Mouse (Mus musculus) embryonic facial prominence, embryonic 15.5 days (tissue): ENCODE measurements around the gene Tpsg1. TPM values are rescaled to one million over a fixed set of nuclear protein-coding genes. Genes with fewer than 3 reads are reported as not detected.

Experiments used
- ATAC-seq: fragments of 200-750 bp; cut with Nextera tagmentation; 2 replicates; pipeline ENCODE4 v1.8.0; 2017; ENCODE audit warnings: low read depth, moderate TSS enrichment; ENCODE audit not compliant: insufficient number of reproducible peaks, low FRiP score, low TSS enrichment
- H3K27ac ChIP-seq: fragments of 300-500 bp; sonication (generic); replicated peaks from 2 replicates; pipeline ENCODE4 v1.5.1; 2015; ENCODE audit warnings: mild to moderate bottlenecking, inconsistent platforms
- H3K27me3 ChIP-seq: fragments of 300-500 bp; sonication (generic); 2 replicates; pipeline ENCODE4 v1.6.1; 2015; ENCODE audit warnings: inconsistent platforms
- H3K36me3 ChIP-seq: fragments of 300-500 bp; sonication (generic); 2 replicates; pipeline ENCODE4 v1.6.1; 2015; ENCODE audit warnings: mild to moderate bottlenecking, inconsistent platforms
- H3K4me1 ChIP-seq: fragments of 300-500 bp; sonication (generic); 2 replicates; pipeline ENCODE4 v1.6.1; 2015; ENCODE audit warnings: inconsistent platforms
- H3K4me2 ChIP-seq: fragments of 300-500 bp; sonication (generic); replicated peaks from 2 replicates; pipeline ENCODE4 v1.6.1; 2015; ENCODE audit warnings: mild to moderate bottlenecking, inconsistent platforms
- H3K4me3 ChIP-seq: fragments of 300-500 bp; sonication (generic); replicated peaks from 2 replicates; pipeline ENCODE4 v1.5.1; 2015; ENCODE audit warnings: mild to moderate bottlenecking, inconsistent platforms
- H3K9ac ChIP-seq: fragments of 300-500 bp; sonication (generic); 2 replicates; pipeline ENCODE4 v1.6.1; 2015; ENCODE audit warnings: inconsistent platforms
- H3K9me3 ChIP-seq: fragments of 300-500 bp; sonication (generic); replicated peaks from 2 replicates; pipeline ENCODE4 v1.6.1; 2016; ENCODE audit warnings: inconsistent platforms
- WGBS: fragments of 180-500 bp; shearing (Covaris S2); methylation state at CpG from one replicate; pipeline ENCODE4 v1.1.7; 2015; 5-methylcytosine and 5-hydroxymethylcytosine counted together
- polyA plus RNA-seq: library from polyadenylated mRNA; unstranded; fragments of >200 nt; fragmentation: Nextera tagmentation; extraction: Ambion mirVana; gene quantifications from 2 replicates; pipeline ENCODE4 v1.2.1, GENCODE M21; 2015

Tpsg1 gene
- 10.3 and 10.9 TPM in 2 replicates for polyA plus RNA-seq

GRCm38 (mm10) chr17:25368973-25369372 is at the start of gene Tpsg1:
Tpsg1 (plus strand) TSS chr17:25369273.
- Histone ChIP-seq H3K9ac (no peak within 1 kb of the TSS), H3K27me3 (no peaks in the 10 kb centered on the region), H3K36me3 (no peaks in the 10 kb centered on the region), H3K27ac (no peak within 1 kb of the TSS), H3K9me3 (no peaks in the 10 kb centered on the region), H3K4me1 (0 out of 2 replicates have a peak, but pooled peaks cover 4% of the 10 kb centered on the region), H3K4me2 (no peak within 1 kb of the TSS), H3K4me3 (no peak within 1 kb of the TSS)
- ATAC-seq: no peak
- 80% methylated on average over 3 of the region's 3 CpGs for WGBS

GRCm38 (mm10) chr17:25320819-25321218 is 48.3 kb upstream of the Tpsg1 start:
- WGBS: 87% methylated on average over 8 of the region's 8 CpGs

GRCm38 (mm10) chr17:25322930-25323329 is 46.1 kb upstream of the Tpsg1 start:
- no peak overlapping the region for H3K27ac ChIP-seq
- no peak overlapping the region for H3K4me2 ChIP-seq
- H3K4me3 ChIP-seq: no peak overlapping the region
- H3K4me1 ChIP-seq: no peaks in the 10 kb centered on the region
- H3K9ac ChIP-seq: no peak overlapping the region
- H3K27me3 ChIP-seq: no peaks in the 10 kb centered on the region
- H3K36me3 ChIP-seq: no peaks in the 10 kb centered on the region
- ATAC-seq: no peak
- 14% methylated on average over 2 of the region's 2 CpGs for WGBS
- no peaks in the 10 kb centered on the region for H3K9me3 ChIP-seq

More at GRCm38 (mm10) chr17:25320819-25321218, 48.3 kb upstream of the Tpsg1 start:
- Histone ChIP-seq H3K36me3 (no peaks in the 10 kb centered on the region), H3K4me3 (no peak overlapping the region), H3K9me3 (no peaks in the 10 kb centered on the region), H3K4me2 (no peak overlapping the region), H3K9ac (no peak overlapping the region), H3K27ac (no peak overlapping the region), H3K4me1 (no peaks in the 10 kb centered on the region), H3K27me3 (no peaks in the 10 kb centered on the region)
- no peak for ATAC-seq

- no peaks in the 10 kb centered on the region for H3K36me3 ChIP-seq
- no peak overlapping the region for H3K27ac ChIP-seq
- WGBS: 67% methylated on average over 9 of the region's 9 CpGs
- H3K4me1 ChIP-seq: no peaks in the 10 kb centered on the region
- H3K4me3 ChIP-seq: no peak overlapping the region
- peaks cover 4% of the 10 kb centered on the region; the same call in 1 of the 2 replicates for H3K27me3 ChIP-seq
- no peak overlapping the region for H3K9ac ChIP-seq
- H3K4me2 ChIP-seq: no peak overlapping the region
- H3K9me3 ChIP-seq: no peaks in the 10 kb centered on the region
- ATAC-seq: no peak
Measured at GRCm38 (mm10) chr17:25332321-25332720, 36.8 kb upstream of the Tpsg1 start.

GRCm38 (mm10) chr17:25333943-25334342 is 35.1 kb upstream of the Tpsg1 start:
- no peak overlapping the region for H3K9ac ChIP-seq
- ATAC-seq: no peak
- H3K36me3 ChIP-seq: no peaks in the 10 kb centered on the region
- no peak overlapping the region for H3K4me2 ChIP-seq
- under 1% methylated on average over 8 of the region's 8 CpGs for WGBS
- no peak overlapping the region for H3K27ac ChIP-seq
- H3K9me3 ChIP-seq: no peaks in the 10 kb centered on the region
- no peak overlapping the region for H3K4me3 ChIP-seq
- H3K4me1 ChIP-seq: no peaks in the 10 kb centered on the region
- H3K27me3 ChIP-seq: peaks cover 4% of the 10 kb centered on the region; the same call in 1 of the 2 replicates

GRCm38 (mm10) chr17:25338218-25338617 is 30.9 kb upstream of the Tpsg1 start:
- Histone ChIP-seq H3K4me2 (no peak overlapping the region), H3K36me3 (no peaks in the 10 kb centered on the region), H3K9ac (no peak overlapping the region), H3K27ac (no peak overlapping the region), H3K4me3 (no peak overlapping the region), H3K27me3 (no peaks in the 10 kb centered on the region), H3K4me1 (no peaks in the 10 kb centered on the region), H3K9me3 (no peaks in the 10 kb centered on the region)
- 77% methylated on average over 4 of the region's 4 CpGs for WGBS
- ATAC-seq: no peak

- 88% methylated on average over 6 of the region's 6 CpGs for WGBS
Measured at GRCm38 (mm10) chr17:25340003-25340402, 29.1 kb upstream of the Tpsg1 start.

GRCm38 (mm10) chr17:25341490-25341889 is 27.6 kb upstream of the Tpsg1 start:
- H3K36me3 ChIP-seq: no peaks in the 10 kb centered on the region
- WGBS: 45% methylated on average over 2 of the region's 3 CpGs
- H3K4me2 ChIP-seq: no peak overlapping the region
- no peaks in the 10 kb centered on the region for H3K4me1 ChIP-seq
- no peak for ATAC-seq
- H3K27ac ChIP-seq: no peak overlapping the region
- H3K27me3 ChIP-seq: no peaks in the 10 kb centered on the region
- H3K9ac ChIP-seq: no peak overlapping the region
- H3K4me3 ChIP-seq: no peak overlapping the region
- no peaks in the 10 kb centered on the region for H3K9me3 ChIP-seq

More at GRCm38 (mm10) chr17:25340003-25340402, 29.1 kb upstream of the Tpsg1 start:
- H3K4me3 ChIP-seq: no peak overlapping the region
- no peaks in the 10 kb centered on the region for H3K36me3 ChIP-seq
- no peak overlapping the region for H3K27ac ChIP-seq
- no peaks in the 10 kb centered on the region for H3K9me3 ChIP-seq
- no peaks in the 10 kb centered on the region for H3K27me3 ChIP-seq
- H3K4me1 ChIP-seq: no peaks in the 10 kb centered on the region
- ATAC-seq: no peak
- no peak overlapping the region for H3K4me2 ChIP-seq
- H3K9ac ChIP-seq: no peak overlapping the region

GRCm38 (mm10) chr17:25345462-25345861 is 23.6 kb upstream of the Tpsg1 start, which contains the start of gene Tpsab1:
Tpsab1 (minus strand) TSS chr17:25345562.
- H3K9ac ChIP-seq: no peak within 1 kb of the TSS
- H3K27ac ChIP-seq: no peak within 1 kb of the TSS
- H3K4me3 ChIP-seq: no peak within 1 kb of the TSS
- 85% methylated on average over 4 of the region's 4 CpGs for WGBS
- no peaks in the 10 kb centered on the region for H3K36me3 ChIP-seq
- ATAC-seq: no peak
- no peak within 1 kb of the TSS for H3K4me2 ChIP-seq
- no peaks in the 10 kb centered on the region for H3K9me3 ChIP-seq
- no peaks in the 10 kb centered on the region for H3K27me3 ChIP-seq
- H3K4me1 ChIP-seq: no peaks in the 10 kb centered on the region

- Histone ChIP-seq H3K27me3 (no peaks in the 10 kb centered on the region), H3K27ac (no peak overlapping the region), H3K9me3 (no peaks in the 10 kb centered on the region), H3K36me3 (no peaks in the 10 kb centered on the region), H3K4me1 (no peaks in the 10 kb centered on the region), H3K4me2 (no peak overlapping the region), H3K9ac (no peak overlapping the region), H3K4me3 (no peak overlapping the region)
- ATAC-seq: no peak
- 55% methylated on average over 2 of the region's 2 CpGs for WGBS
Measured at GRCm38 (mm10) chr17:25361291-25361690, 7.8 kb upstream of the Tpsg1 start.

- Histone ChIP-seq H3K27ac (no peak overlapping the region), H3K4me2 (no peak overlapping the region), H3K36me3 (no peaks in the 10 kb centered on the region), H3K4me3 (no peak overlapping the region), H3K9me3 (no peaks in the 10 kb centered on the region), H3K9ac (no peak overlapping the region), H3K27me3 (no peaks in the 10 kb centered on the region), H3K4me1 (no peaks in the 10 kb centered on the region)
- no peak for ATAC-seq
- WGBS: 3% methylated on average over 1 of the region's 1 CpGs
Measured at GRCm38 (mm10) chr17:25363726-25364125, 5.3 kb upstream of the Tpsg1 start.

GRCm38 (mm10) chr17:25366005-25366404 is 3.1 kb upstream of the Tpsg1 start, which contains the start of gene Tpsb2:
Tpsb2 (plus strand) TSS chr17:25366305.
- Histone ChIP-seq H3K36me3 (no peaks in the 10 kb centered on the region), H3K27me3 (no peaks in the 10 kb centered on the region), H3K4me3 (no peak within 1 kb of the TSS), H3K27ac (no peak within 1 kb of the TSS), H3K9me3 (no peaks in the 10 kb centered on the region), H3K4me1 (no peaks in the 10 kb centered on the region), H3K4me2 (no peak within 1 kb of the TSS), H3K9ac (no peak within 1 kb of the TSS)
- ATAC-seq: no peak
- WGBS: 72% methylated on average over 2 of the region's 2 CpGs
